In the genomic region with DNA sequence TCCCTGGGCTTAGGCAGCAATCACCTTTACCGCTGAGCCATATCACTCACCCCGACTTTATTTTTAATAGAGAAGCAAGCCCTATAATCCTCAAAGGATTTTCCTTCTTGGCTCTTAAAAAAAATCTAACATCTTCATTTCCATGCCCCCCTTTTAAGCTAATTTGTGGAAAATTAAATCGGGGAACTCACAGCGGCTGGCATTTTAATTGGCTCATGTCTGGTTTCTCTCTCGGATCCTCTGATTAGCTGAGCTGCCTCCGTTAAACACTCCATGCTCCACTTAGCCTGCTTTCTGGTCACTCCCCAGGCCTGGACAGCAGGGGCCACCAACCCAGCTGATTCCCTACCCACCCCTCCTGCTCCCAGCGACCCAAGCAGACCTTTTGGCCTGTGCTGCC, we compare ENCODE assay signal across 29 mouse cellular contexts. TPM values are rescaled to one million over a fixed set of nuclear protein-coding genes. Genes with fewer than 3 reads are reported as not detected.
DNase-seq lines count a peak whose midpoint lies in the region; ATAC-seq and TF ChIP-seq lines count a peak whose summit lies in the region.
"Had no signal": no experiment of that assay in that cellular context is flagged by ENCODE, and none has a peak within 500 bp of the region (broad histone marks: within the 10 kb centered on the region; RNA-seq: fewer than 3 reads in every experiment).

No protein-coding gene starts in this region.

- no peak overlapping the region for H3K4me2 ChIP-seq in forebrain, embryonic 16.5 days (ENCODE audit: low read length)
- no peak overlapping the region for H3K4me2 ChIP-seq in midbrain, postnatal 0 days (ENCODE audit: low read depth, low read length, poor library complexity, severe bottlenecking)
- no peak overlapping the region for H3K4me2 ChIP-seq in midbrain, embryonic 13.5 days (replicated peaks)
- H3K4me2 ChIP-seq: embryonic facial prominence, embryonic 15.5 days; hindbrain, embryonic 13.5 days; intestine, embryonic 15.5 days had no signal

- no peak overlapping the region for H3K9ac ChIP-seq in forebrain, embryonic 16.5 days (replicated peaks; ENCODE audit: low read depth, low read length)
- no peak overlapping the region for H3K9ac ChIP-seq in midbrain, postnatal 0 days (replicated peaks; ENCODE audit: low read length, poor library complexity, severe bottlenecking)
- H3K9ac ChIP-seq in midbrain, embryonic 13.5 days (replicated peaks): no peak overlapping the region
- H3K9ac ChIP-seq: embryonic facial prominence, embryonic 15.5 days; hindbrain, embryonic 13.5 days; intestine, embryonic 15.5 days had no signal

- no peak overlapping the region for H3K4me3 ChIP-seq in forebrain, embryonic 10.5 days
- no peak overlapping the region for H3K4me3 ChIP-seq in forebrain, embryonic 16.5 days (replicated peaks; ENCODE audit: low read length)
- no peak overlapping the region for H3K4me3 ChIP-seq in midbrain, embryonic 10.5 days
- no peak overlapping the region for H3K4me3 ChIP-seq in midbrain, postnatal 0 days (ENCODE audit: low read depth, low read length)
- no peak overlapping the region for H3K4me3 ChIP-seq in midbrain, embryonic 13.5 days (replicated peaks)
- H3K4me3 ChIP-seq: embryonic facial prominence, embryonic 15.5 days; erythroblast, embryonic 14.5 days; gastrocnemius, adult 2 months; hindbrain, embryonic 13.5 days; intestine, embryonic 15.5 days had no signal

- H3K27ac ChIP-seq in forebrain, embryonic 10.5 days: peak overlapping the region; percentile 44; the same call in 1 of the 2 replicates
- H3K27ac ChIP-seq in forebrain, embryonic 16.5 days (ENCODE audit: low read length): no peak overlapping the region
- 0 out of 2 replicates have a peak overlapping the region, but pooled peaks have one; percentile 13 for H3K27ac ChIP-seq in midbrain, embryonic 10.5 days (replicated peaks)
- H3K27ac ChIP-seq in midbrain, postnatal 0 days (ENCODE audit: low read depth, low read length): no peak overlapping the region
- H3K27ac ChIP-seq in midbrain, embryonic 13.5 days: peak overlapping the region; percentile 58; the same call in 1 of the 2 replicates
- H3K27ac ChIP-seq: embryonic facial prominence, embryonic 15.5 days; gastrocnemius, adult 2 months; hindbrain, embryonic 13.5 days; intestine, embryonic 15.5 days had no signal

- no peaks in the 10 kb centered on the region for H3K36me3 ChIP-seq in forebrain, embryonic 10.5 days (replicated peaks)
- H3K36me3 ChIP-seq in forebrain, embryonic 16.5 days (ENCODE audit: control insufficient read depth, insufficient read depth): no peaks in the 10 kb centered on the region
- no peaks in the 10 kb centered on the region for H3K36me3 ChIP-seq in midbrain, embryonic 10.5 days
- no peaks in the 10 kb centered on the region for H3K36me3 ChIP-seq in midbrain, postnatal 0 days (ENCODE audit: insufficient read depth, low read length)
- no peaks in the 10 kb centered on the region for H3K36me3 ChIP-seq in midbrain, embryonic 13.5 days
- H3K36me3 ChIP-seq: embryonic facial prominence, embryonic 15.5 days; G1E; hindbrain, embryonic 13.5 days; intestine, embryonic 15.5 days had no signal

- 44% methylated on average over 7 of the region's 7 CpGs for WGBS in forebrain, embryonic 10.5 days
- 29% methylated on average over 7 of the region's 7 CpGs for WGBS in forebrain, embryonic 16.5 days
- 67% methylated on average over 7 of the region's 7 CpGs for WGBS in midbrain, embryonic 10.5 days
- 43% methylated on average over 7 of the region's 7 CpGs for WGBS in midbrain, postnatal 0 days
- WGBS in midbrain, embryonic 13.5 days: 39% methylated on average over 7 of the region's 7 CpGs

- no peak for TF ChIP-seq CTCF in midbrain, postnatal 0 days (IDR thresholded peaks at IDR 0.05)

- peaks cover 68% of the 10 kb centered on the region for H3K27me3 ChIP-seq in forebrain, embryonic 10.5 days (ENCODE audit: poor library complexity, severe bottlenecking)
- H3K27me3 ChIP-seq in forebrain, embryonic 16.5 days (replicated peaks; ENCODE audit: control insufficient read depth, insufficient read depth, low read length): no peaks in the 10 kb centered on the region
- peaks cover 47% of the 10 kb centered on the region for H3K27me3 ChIP-seq in midbrain, embryonic 10.5 days (ENCODE audit: low read depth, poor library complexity, severe bottlenecking)
- H3K27me3 ChIP-seq in midbrain, postnatal 0 days (ENCODE audit: insufficient read depth, low read length): no peaks in the 10 kb centered on the region
- H3K27me3 ChIP-seq in midbrain, embryonic 13.5 days: peaks cover 7% of the 10 kb centered on the region; the same call in 1 of the 2 replicates

- no peak for DNase-seq in forebrain, embryonic 10.5 days (ENCODE audit: extremely low spot score, low spot score)
- no peak for DNase-seq in midbrain, embryonic 10.5 days (ENCODE audit: low spot score)
- no peak for DNase-seq in midbrain, postnatal 0 days (ENCODE audit: low spot score)
- peak; percentile 83 for DNase-seq in MN1 (ENCODE audit: low spot score)
- DNase-seq in cerebellum, adult 9-11 months: no peak
- DNase-seq in adrenal gland, postnatal 10 days: no peak
- DNase-seq: adrenal gland, postnatal 25 days; B cell, adult 2 months; cerebellum, adult 2 months; cerebellum, postnatal 14 days; embryo, embryonic 11 days; gastrocnemius, adult 2 months; gastrocnemius, postnatal 25 days; heart, postnatal 10 days; heart, postnatal 4 days had no signal

- H3K9me3 ChIP-seq in forebrain, embryonic 10.5 days: no peaks in the 10 kb centered on the region
- no peaks in the 10 kb centered on the region for H3K9me3 ChIP-seq in forebrain, embryonic 16.5 days (ENCODE audit: control insufficient read depth, low read length)
- no peaks in the 10 kb centered on the region for H3K9me3 ChIP-seq in midbrain, embryonic 10.5 days (replicated peaks)
- no peaks in the 10 kb centered on the region for H3K9me3 ChIP-seq in midbrain, postnatal 0 days (ENCODE audit: low read length)
- H3K9me3 ChIP-seq in midbrain, embryonic 13.5 days: no peaks in the 10 kb centered on the region
- H3K9me3 ChIP-seq: embryonic facial prominence, embryonic 15.5 days; hindbrain, embryonic 13.5 days; intestine, embryonic 15.5 days had no signal

- H3K4me1 ChIP-seq in forebrain, embryonic 10.5 days: peaks cover 52% of the 10 kb centered on the region
- peaks cover 16% of the 10 kb centered on the region for H3K4me1 ChIP-seq in forebrain, embryonic 16.5 days (replicated peaks; ENCODE audit: control insufficient read depth, insufficient read depth, low read length)
- peaks cover 32% of the 10 kb centered on the region for H3K4me1 ChIP-seq in midbrain, embryonic 10.5 days
- H3K4me1 ChIP-seq in midbrain, postnatal 0 days (ENCODE audit: insufficient read depth, low read length): no peaks in the 10 kb centered on the region; the same call in 1 of the 2 replicates
- peaks cover 40% of the 10 kb centered on the region for H3K4me1 ChIP-seq in midbrain, embryonic 13.5 days (replicated peaks)
- H3K4me1 ChIP-seq: embryonic facial prominence, embryonic 15.5 days; intestine, embryonic 15.5 days had no signal

- ATAC-seq in forebrain, embryonic 16.5 days: no peak
- ATAC-seq in midbrain, postnatal 0 days (ENCODE audit: low FRiP score): no peak
- ATAC-seq in midbrain, embryonic 13.5 days: no peak
- ATAC-seq: activated CD4-positive, CD25-positive, alpha-beta regulatory T cell, adult 4 months; CD4-positive, CD25-positive, alpha-beta regulatory T cell, adult 4 months; intestine, embryonic 15.5 days had no signal

RNA-seq across cellular contexts. Expression of gene 1700025C18Rik, which starts 1.8 kb away (rescaled TPM):
- not detected in 2 replicates for polyA plus RNA-seq in forebrain, embryonic 10.5 days (2016; fragmentation: Nextera tagmentation; extraction: Ambion mirVana)
- polyA plus RNA-seq in forebrain, embryonic 16.5 days (2015; fragmentation: Nextera tagmentation; extraction: Ambion mirVana): not detected in 2 replicates
- not detected in 2 replicates for polyA plus RNA-seq in midbrain, embryonic 10.5 days (2016; fragmentation: Nextera tagmentation; extraction: Ambion mirVana)
- total RNA-seq in midbrain, postnatal 0 days (2014; rRNA removed): not detected in 2 replicates
- polyA plus RNA-seq in midbrain, postnatal 0 days (2015; fragmentation: Nextera tagmentation; extraction: Ambion mirVana): not detected in 2 replicates
- not detected in 2 replicates for polyA plus RNA-seq in midbrain, embryonic 13.5 days (2015; fragmentation: Nextera tagmentation; extraction: Ambion mirVana)
- total RNA-seq in adrenal gland, postnatal 10 days (2021): not detected
- total RNA-seq: adrenal gland, adult 18-20 months; adrenal gland, postnatal 25 days; common myeloid progenitor, adult 5-6 weeks; G1E; gastrocnemius, adult 2 months; gastrocnemius, postnatal 25 days; granulocyte monocyte progenitor cell, adult 5-6 weeks; heart, postnatal 10 days; heart, postnatal 4 days had no signal
- polyA plus RNA-seq: activated CD4-positive, CD25-positive, alpha-beta regulatory T cell, adult 4 months; CD4-positive, CD25-positive, alpha-beta regulatory T cell, adult 4 months; cerebellum, adult 2 months; embryonic facial prominence, embryonic 11.5 days; embryonic facial prominence, embryonic 15.5 days; erythroblast, embryonic 14.5 days; G1E; heart, embryonic 14.5 days; hindbrain, embryonic 13.5 days; intestine, embryonic 15.5 days had no signal

RNA-seq across cellular contexts. Expression of gene Cd40, which starts 37.0 kb away (rescaled TPM):
- polyA plus RNA-seq in forebrain, embryonic 10.5 days (2016; fragmentation: Nextera tagmentation; extraction: Ambion mirVana): 4.4 and 5.6 TPM in 2 replicates
- polyA plus RNA-seq in forebrain, embryonic 16.5 days (2015; fragmentation: Nextera tagmentation; extraction: Ambion mirVana): 5.0 and 6.2 TPM in 2 replicates
- polyA plus RNA-seq in midbrain, embryonic 10.5 days (2016; fragmentation: Nextera tagmentation; extraction: Ambion mirVana): 6.4 and 8.1 TPM in 2 replicates
- 5.2 and 5.9 TPM in 2 replicates for total RNA-seq in midbrain, postnatal 0 days (2014; rRNA removed)
- polyA plus RNA-seq in midbrain, postnatal 0 days (2015; fragmentation: Nextera tagmentation; extraction: Ambion mirVana): 4.4 and 6.4 TPM in 2 replicates
- polyA plus RNA-seq in midbrain, embryonic 13.5 days (2015; fragmentation: Nextera tagmentation; extraction: Ambion mirVana): 7.6 and 8.6 TPM in 2 replicates
- total RNA-seq in adrenal gland, postnatal 10 days (2021): 1 to 10 TPM; 2.9 to 3.3 TPM
- total RNA-seq: granulocyte monocyte progenitor cell, adult 5-6 weeks had no signal
- polyA plus RNA-seq: G1E had no signal

RNA-seq across cellular contexts. Expression of gene Ncoa5, which starts 57.7 kb away (rescaled TPM):
- 101 and 103 TPM in 2 replicates for polyA plus RNA-seq in forebrain, embryonic 10.5 days (2016; fragmentation: Nextera tagmentation; extraction: Ambion mirVana)
- polyA plus RNA-seq in forebrain, embryonic 16.5 days (2015; fragmentation: Nextera tagmentation; extraction: Ambion mirVana): 128 and 138 TPM in 2 replicates
- polyA plus RNA-seq in midbrain, embryonic 10.5 days (2016; fragmentation: Nextera tagmentation; extraction: Ambion mirVana): 95.1 and 109 TPM in 2 replicates
- total RNA-seq in midbrain, postnatal 0 days (2014; rRNA removed): 74.5 and 79.2 TPM in 2 replicates
- 54.3 and 65.5 TPM in 2 replicates for polyA plus RNA-seq in midbrain, postnatal 0 days (2015; fragmentation: Nextera tagmentation; extraction: Ambion mirVana)
- 132 and 137 TPM in 2 replicates for polyA plus RNA-seq in midbrain, embryonic 13.5 days (2015; fragmentation: Nextera tagmentation; extraction: Ambion mirVana)
- total RNA-seq in adrenal gland, postnatal 10 days (2021): 10 to 100 TPM; 29.3 to 35.9 TPM

Comparison
In these comparisons a context has a peak if more than half of its experiments do, and no peak if none do; other contexts are left out.
1. H3K27ac ChIP-seq: peak in forebrain, embryonic 10.5 days (single experiment), midbrain, embryonic 10.5 days (single experiment) and midbrain, embryonic 13.5 days (single experiment); none in forebrain, embryonic 16.5 days (single experiment) and midbrain, postnatal 0 days (single experiment).